Mouse (Mus musculus) lung, postnatal 10 days (tissue): Measurements from ENCODE around the gene Kif5a.

Source experiments
- DNase-seq: peaks from one replicate; pipeline ENCODE4 v3.0.0; 2021

Gene Kif5a

GRCm38 (mm10) chr10:127189651-127190381 is 73.3 kb downstream of the Kif5a start, which contains the start of gene Arhgef25:
TSS of gene Arhgef25 (minus strand) at chr10:127190083.
- peak; percentile 85 for DNase-seq

DNA sequence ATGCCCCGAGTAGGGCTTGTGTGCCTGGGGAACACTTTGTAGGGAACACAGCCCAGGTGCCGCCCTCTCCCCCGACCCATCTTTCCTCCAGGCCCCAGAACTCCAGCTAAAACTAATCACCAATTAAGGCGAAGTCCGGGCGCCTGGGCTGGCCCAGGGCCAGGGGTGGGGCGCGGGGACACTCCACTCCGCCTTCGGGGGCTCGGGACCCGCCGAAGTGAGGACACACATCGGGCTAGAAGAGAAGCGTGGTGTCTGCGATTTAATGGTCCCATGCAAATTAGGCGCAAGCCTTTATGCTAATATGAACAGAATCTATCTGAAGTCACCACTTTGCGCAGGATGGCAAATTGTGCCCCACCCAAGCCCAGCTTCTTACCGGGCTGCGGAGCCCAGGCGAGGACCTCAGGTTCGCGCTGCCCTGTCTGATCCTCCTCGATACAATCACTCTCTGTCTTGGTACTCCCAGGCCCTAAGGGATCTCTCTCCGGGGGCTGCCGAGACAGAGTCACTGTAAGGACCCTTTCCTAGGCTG is 74.0 kb downstream of the Kif5a start:
- DNase-seq = peak; percentile 61

GRCm38 (mm10) chr10:127188465-127189115 is 74.6 kb downstream of the Kif5a start:
- peak; percentile 72 for DNase-seq

DNA sequence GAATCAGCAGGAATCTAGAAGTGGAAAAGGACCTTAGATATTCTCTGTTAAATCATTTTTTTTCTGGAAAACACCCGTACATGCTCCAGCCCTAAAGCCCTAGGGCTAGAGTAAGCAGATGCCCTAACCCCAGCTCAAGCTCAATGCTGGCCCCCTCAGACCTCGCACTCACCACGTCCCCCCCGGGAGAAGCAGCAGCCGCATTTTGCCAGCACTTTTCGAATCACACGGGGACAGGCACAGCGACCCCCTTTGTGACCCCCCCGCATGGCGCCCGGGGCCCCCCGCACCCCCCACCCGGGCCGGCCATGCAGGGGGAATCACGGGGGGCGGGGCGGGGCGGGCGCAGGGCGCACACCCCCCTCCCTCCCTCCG is 75.1 kb downstream of the Kif5a start:
- no peak for DNase-seq

GRCm38 (mm10) chr10:127187371-127188078 is 75.6 kb downstream of the Kif5a start:
- DNase-seq = no peak

- DNase-seq = no peak
These were observed 76.7 kb downstream of the Kif5a start for GRCm38 (mm10) chr10:127186451-127186850.

- no peak for DNase-seq
These were observed 77.6 kb downstream of the Kif5a start for GRCm38 (mm10) chr10:127185506-127185905.

GRCm38 (mm10) chr10:127185101-127185500 is 78.0 kb downstream of the Kif5a start:
- DNase-seq = no peak

DNA sequence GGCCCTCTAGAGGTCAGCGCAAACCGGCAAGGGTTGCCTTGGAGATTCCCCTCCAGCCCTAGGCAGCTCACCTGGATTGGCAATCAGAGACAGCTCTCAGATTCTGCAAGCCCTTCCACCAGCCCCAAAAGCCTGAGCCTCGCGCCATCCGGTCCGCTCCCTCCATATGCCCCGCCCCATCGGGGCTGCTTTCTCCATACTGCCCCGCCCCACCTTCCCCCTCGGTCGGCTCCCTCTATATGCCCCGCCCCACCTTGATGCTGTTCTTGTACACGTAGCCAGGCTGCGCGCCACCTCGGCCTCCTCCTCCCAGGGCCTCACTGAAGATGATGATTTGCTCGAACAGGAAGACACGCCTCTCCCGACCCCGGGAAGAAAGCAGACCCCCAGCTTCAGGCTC is 79.4 kb downstream of the Kif5a start:
- DNase-seq = no peak

GRCm38 (mm10) chr10:127182624-127183023 is 80.5 kb downstream of the Kif5a start:
- DNase-seq = no peak

- no peak for DNase-seq
These were observed 81.6 kb downstream of the Kif5a start for GRCm38 (mm10) chr10:127181566-127181965.

- DNase-seq = no peak
These were observed 82.5 kb downstream of the Kif5a start for GRCm38 (mm10) chr10:127180695-127181047.

- no peak for DNase-seq
These were observed 83.1 kb downstream of the Kif5a start, which contains the start of gene Slc26a10 for GRCm38 (mm10) chr10:127179871-127180694. TSS of gene Slc26a10 (minus strand) at chr10:127180645.

DNA sequence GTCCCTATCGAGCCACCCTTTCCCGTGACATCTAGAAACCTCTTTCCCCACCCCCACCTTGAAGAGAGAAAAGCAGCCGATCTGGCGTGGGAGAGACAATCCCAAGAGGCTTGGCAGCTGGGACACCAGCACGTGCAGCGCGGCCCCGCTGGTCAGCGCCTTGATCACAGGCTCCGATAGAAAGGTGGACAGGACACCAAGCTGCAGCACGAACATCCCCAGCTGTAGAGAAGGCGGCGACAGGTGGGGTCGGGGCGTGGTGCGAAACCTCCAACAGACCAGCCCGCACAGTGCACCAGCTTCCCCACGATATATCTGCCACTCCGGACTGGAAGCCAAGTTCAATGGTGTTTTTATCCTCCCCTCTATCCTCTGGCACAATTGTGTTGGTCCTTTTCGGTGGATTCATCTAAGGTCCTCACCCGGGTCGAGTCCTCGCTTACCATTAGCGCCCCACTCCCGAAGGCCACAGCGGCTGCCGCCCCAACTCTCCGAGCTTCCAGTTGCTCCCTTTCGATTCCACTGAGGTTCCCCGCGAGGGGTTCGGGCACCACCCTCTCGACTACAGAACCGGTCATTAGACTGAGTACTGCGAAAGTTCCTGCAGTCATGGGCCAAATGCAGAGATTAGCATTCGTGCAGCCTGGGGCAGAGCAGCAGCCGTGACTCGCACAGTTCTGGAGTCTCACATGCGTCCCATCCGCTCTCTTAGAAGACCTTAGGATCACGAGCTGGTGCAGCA is 84.7 kb downstream of the Kif5a start:
- no peak for DNase-seq

GRCm38 (mm10) chr10:127177719-127178118 is 85.4 kb downstream of the Kif5a start:
- peak; percentile 88 for DNase-seq

GRCm38 (mm10) chr10:127177235-127177634 is 85.9 kb downstream of the Kif5a start:
- DNase-seq = no peak

- DNase-seq = no peak
These were observed 86.4 kb downstream of the Kif5a start for GRCm38 (mm10) chr10:127176756-127177155.

- DNase-seq = no peak
These were observed 86.9 kb downstream of the Kif5a start for GRCm38 (mm10) chr10:127176228-127176627.
